Mouse (Mus musculus) midbrain, postnatal 0 days (tissue): Measurements from ENCODE around the gene Plxna4. TPM values are rescaled to one million over a fixed set of nuclear protein-coding genes. Genes with fewer than 3 reads are reported as not detected.

Experiments used
- ATAC-seq: fragments of 200-750 bp; cut with Nextera tagmentation; 2 replicates; pipeline ENCODE4 v1.8.0; 2017; ENCODE audit warnings: moderate number of reproducible peaks, mild to moderate bottlenecking, moderate TSS enrichment, moderate library complexity; ENCODE audit not compliant: low FRiP score
- DNase-seq: peaks from one replicate; pipeline ENCODE4 v3.0.0-alpha.2; 2015; ENCODE audit warnings: low spot score
- H3K27ac ChIP-seq: fragments of 300-500 bp; sonication (generic); 2 replicates; pipeline ENCODE4 v1.5.1; 2014; ENCODE audit warnings: low read depth, mild to moderate bottlenecking, low read length, mixed read lengths
- H3K27me3 ChIP-seq: fragments of 300-500 bp; sonication (generic); 2 replicates; pipeline ENCODE4 v1.6.1; 2014; ENCODE audit warnings: low read length, control low read depth, mixed read lengths; ENCODE audit not compliant: insufficient read depth
- H3K36me3 ChIP-seq: fragments of 300-500 bp; sonication (generic); 2 replicates; pipeline ENCODE4 v1.6.1; 2014; ENCODE audit warnings: low read length, control low read depth, mixed read lengths; ENCODE audit not compliant: insufficient read depth
- H3K4me1 ChIP-seq: fragments of 300-500 bp; sonication (generic); 2 replicates; pipeline ENCODE4 v1.6.1; 2014; ENCODE audit warnings: mild to moderate bottlenecking, control low read depth, antibody characterized with exemption, low read length, mixed read lengths; ENCODE audit not compliant: insufficient read depth
- H3K4me2 ChIP-seq: fragments of 300-500 bp; sonication (generic); 2 replicates; pipeline ENCODE4 v1.6.1; 2014; ENCODE audit warnings: low read depth, mild to moderate bottlenecking, low read length, mixed read lengths; ENCODE audit not compliant: poor library complexity, severe bottlenecking
- H3K4me3 ChIP-seq: fragments of 300-500 bp; sonication (generic); 2 replicates; pipeline ENCODE4 v1.5.1; 2014; ENCODE audit warnings: low read depth, mild to moderate bottlenecking, low read length, moderate library complexity
- H3K9ac ChIP-seq: fragments of 300-500 bp; sonication (generic); replicated peaks from 2 replicates; pipeline ENCODE4 v1.6.1; 2014; ENCODE audit warnings: mild to moderate bottlenecking, low read length, moderate library complexity, mixed read lengths; ENCODE audit not compliant: poor library complexity, severe bottlenecking
- H3K9me3 ChIP-seq: fragments of 300-500 bp; sonication (generic); 2 replicates; pipeline ENCODE4 v1.6.1; 2016; ENCODE audit warnings: low read length, control low read depth
- CTCF ChIP-seq: IDR thresholded peaks from 2 replicates; pipeline ENCODE4 v1.5.1; 2016; ENCODE audit warnings: antibody characterized with exemption, mild to moderate bottlenecking
- WGBS: fragments of 180-500 bp; shearing (Covaris S2); extraction: QIAGEN DNeasy Blood & Tissue Kit; methylation state at CpG from one replicate; pipeline ENCODE4 v1.1.7; 2014; 5-methylcytosine and 5-hydroxymethylcytosine counted together
- polyA plus RNA-seq: library from polyadenylated mRNA; unstranded; fragments of >200 nt; fragmentation: Nextera tagmentation; extraction: Ambion mirVana; gene quantifications from 2 replicates; pipeline ENCODE4 v1.2.1, GENCODE M21; 2015
- total RNA-seq: library from RNA; depleted of rRNA; stranded (reverse); fragments of >200 nt; gene quantifications from 2 replicates; pipeline ENCODE4 v1.2.3, GENCODE M21; 2014

The Plxna4 gene
- total and polyA plus RNA-seq, 2 experiments from 2014 or later: 9.6 to 39.7 TPM

- Histone ChIP-seq H3K4me2 (no peak overlapping the region), H3K9me3 (no peaks in the 10 kb centered on the region), H3K9ac (no peak overlapping the region), H3K36me3 (no peaks in the 10 kb centered on the region), H3K4me1 (no peaks in the 10 kb centered on the region; the same call in 1 of the 2 replicates), H3K27ac (no peak overlapping the region), H3K27me3 (no peaks in the 10 kb centered on the region), H3K4me3 (no peak overlapping the region)
- DNase-seq (no peak), ATAC-seq (no peak)
- 68% methylated on average over 8 of the region's 8 CpGs for WGBS
- no peak for TF ChIP-seq CTCF
These were observed 203.6 kb downstream of the Plxna4 start for GRCm38 (mm10) chr6:32384423-32384822.

- H3K4me3 ChIP-seq: no peak overlapping the region
- ATAC-seq (no peak), DNase-seq (no peak)
- no peak for TF ChIP-seq CTCF
- WGBS: 66% methylated on average over 10 of the region's 10 CpGs
- no peak overlapping the region for H3K27ac ChIP-seq
- H3K4me2 ChIP-seq: no peak overlapping the region
- H3K9me3 ChIP-seq: no peaks in the 10 kb centered on the region
- no peaks in the 10 kb centered on the region for H3K27me3 ChIP-seq
- no peaks in the 10 kb centered on the region for H3K36me3 ChIP-seq
- no peak overlapping the region for H3K9ac ChIP-seq
- peaks cover 17% of the 10 kb centered on the region for H3K4me1 ChIP-seq
These were observed 206.5 kb downstream of the Plxna4 start for GRCm38 (mm10) chr6:32381516-32381915.

GRCm38 (mm10) chr6:32377181-32377580, 210.8 kb downstream of the Plxna4 start:
- 47% methylated on average over 8 of the region's 8 CpGs for WGBS
- ATAC-seq (peak; percentile 54), DNase-seq (peak; percentile 73)
- Histone ChIP-seq H3K9me3 (no peaks in the 10 kb centered on the region), H3K36me3 (no peaks in the 10 kb centered on the region), H3K4me3 (no peak overlapping the region), H3K9ac (no peak overlapping the region), H3K4me1 (peaks cover 17% of the 10 kb centered on the region), H3K27me3 (no peaks in the 10 kb centered on the region), H3K27ac (no peak overlapping the region), H3K4me2 (no peak overlapping the region)
- TF ChIP-seq CTCF: no peak

GRCm38 (mm10) chr6:32373931-32374361, 214.0 kb downstream of the Plxna4 start:
- Histone ChIP-seq H3K27me3 (no peaks in the 10 kb centered on the region), H3K4me2 (no peak overlapping the region), H3K9ac (no peak overlapping the region), H3K36me3 (no peaks in the 10 kb centered on the region), H3K27ac (no peak overlapping the region), H3K9me3 (no peaks in the 10 kb centered on the region), H3K4me3 (no peak overlapping the region), H3K4me1 (peaks cover 17% of the 10 kb centered on the region)
- no peak for DNase-seq
- no peak for TF ChIP-seq CTCF
- no peak for ATAC-seq
- 82% methylated on average over 8 of the region's 8 CpGs for WGBS

- WGBS: 81% methylated on average over 3 of the region's 3 CpGs
- ATAC-seq (no peak), DNase-seq (no peak)
- no peak overlapping the region for H3K27ac ChIP-seq
- no peaks in the 10 kb centered on the region for H3K4me1 ChIP-seq
- H3K4me3 ChIP-seq: no peak overlapping the region
- no peaks in the 10 kb centered on the region for H3K27me3 ChIP-seq
- H3K36me3 ChIP-seq: no peaks in the 10 kb centered on the region
- H3K9me3 ChIP-seq: no peaks in the 10 kb centered on the region
- TF ChIP-seq CTCF: no peak
- no peak overlapping the region for H3K4me2 ChIP-seq
- H3K9ac ChIP-seq: no peak overlapping the region
These were observed 218.9 kb downstream of the Plxna4 start for GRCm38 (mm10) chr6:32369092-32369491.

- Histone ChIP-seq H3K9me3 (no peaks in the 10 kb centered on the region), H3K27ac (no peak overlapping the region), H3K36me3 (no peaks in the 10 kb centered on the region), H3K4me2 (no peak overlapping the region), H3K4me3 (no peak overlapping the region), H3K4me1 (no peaks in the 10 kb centered on the region), H3K27me3 (no peaks in the 10 kb centered on the region), H3K9ac (no peak overlapping the region)
- ATAC-seq (no peak), DNase-seq (no peak)
- 51% methylated on average over 4 of the region's 4 CpGs for WGBS
- TF ChIP-seq CTCF: no peak
These were observed 219.6 kb downstream of the Plxna4 start for GRCm38 (mm10) chr6:32368408-32368807.
